13 mouse cellular contexts compared by ENCODE assay signal in the genomic region with DNA sequence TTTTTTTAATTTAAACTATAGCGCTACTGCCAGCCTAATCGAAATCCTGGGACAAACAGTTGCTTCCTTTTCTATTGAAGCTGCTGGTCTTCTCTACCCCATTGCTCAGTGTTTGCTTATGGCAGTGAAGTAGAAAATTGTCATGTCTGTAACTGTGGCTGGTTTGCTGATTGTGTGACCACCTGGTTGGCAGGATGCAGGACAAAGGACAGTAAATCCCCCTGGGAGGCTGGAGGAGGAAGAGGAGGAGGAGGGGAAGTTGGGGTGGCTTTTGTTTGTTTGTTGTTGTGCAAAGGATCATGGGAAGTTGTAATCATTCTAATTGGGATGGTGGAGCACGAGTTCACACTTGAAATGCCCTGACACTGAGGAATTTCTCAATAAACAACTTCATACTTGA. TPM values are rescaled to one million over a fixed set of nuclear protein-coding genes. Genes with fewer than 3 reads are reported as not detected.
DNase-seq lines count a peak whose midpoint lies in the region; ATAC-seq lines count a peak whose summit lies in the region.
"Had no signal": no experiment of that assay in that cellular context is flagged by ENCODE, and none has a peak within 500 bp of the region (broad histone marks: within the 10 kb centered on the region; RNA-seq: fewer than 3 reads in every experiment).

No protein-coding gene starts in this region.

- DNase-seq in heart, adult 11 months = peak; percentile 95
- no peak for DNase-seq in frontal cortex, postnatal 10 days (ENCODE audit: low spot score in 2 of 2)
- DNase-seq in layer of hippocampus, adult 9-11 months = no peak
- DNase-seq: adrenal gland, postnatal 14 days; B cell, adult 2 months; cerebellum, adult 2 months; liver, embryonic 13.5 days had no signal

- H3K36me3 ChIP-seq in heart, embryonic 12.5 days = no peaks in the 10 kb centered on the region
- no peaks in the 10 kb centered on the region for H3K36me3 ChIP-seq in megakaryocyte, embryonic 14.5 days (replicated peaks; ENCODE audit: low read length)
- H3K36me3 ChIP-seq in heart, embryonic 13.5 days = no peaks in the 10 kb centered on the region
- no peaks in the 10 kb centered on the region for H3K36me3 ChIP-seq in neural tube, embryonic 13.5 days
- H3K36me3 ChIP-seq: forebrain, embryonic 15.5 days; liver, embryonic 13.5 days had no signal

- H3K9me3 ChIP-seq in heart, embryonic 12.5 days (replicated peaks) = no peaks in the 10 kb centered on the region
- H3K9me3 ChIP-seq in megakaryocyte, embryonic 14.5 days = peaks cover 2% of the 10 kb centered on the region
- no peaks in the 10 kb centered on the region for H3K9me3 ChIP-seq in heart, embryonic 13.5 days
- H3K9me3 ChIP-seq in neural tube, embryonic 13.5 days = no peaks in the 10 kb centered on the region
- H3K9me3 ChIP-seq: forebrain, embryonic 15.5 days; liver, embryonic 13.5 days had no signal

- H3K4me2 ChIP-seq in heart, embryonic 12.5 days = no peak overlapping the region
- H3K4me2 ChIP-seq in heart, embryonic 13.5 days = 0 out of 2 replicates have a peak overlapping the region, but pooled peaks have one; percentile 28
- 0 out of 2 replicates have a peak overlapping the region, but pooled peaks have one; percentile 9 for H3K4me2 ChIP-seq in neural tube, embryonic 13.5 days
- H3K4me2 ChIP-seq: forebrain, embryonic 15.5 days; liver, embryonic 13.5 days had no signal

- 17% methylated on average over 3 of the region's 3 CpGs for WGBS in heart, embryonic 12.5 days
- 47% methylated on average over 3 of the region's 3 CpGs for WGBS in heart, embryonic 13.5 days
- under 1% methylated on average over 3 of the region's 3 CpGs for WGBS in neural tube, embryonic 13.5 days

- H3K4me1 ChIP-seq in heart, embryonic 12.5 days (replicated peaks) = peaks cover 15% of the 10 kb centered on the region
- H3K4me1 ChIP-seq in megakaryocyte, embryonic 14.5 days = peaks cover 50% of the 10 kb centered on the region
- peaks cover 16% of the 10 kb centered on the region for H3K4me1 ChIP-seq in heart, embryonic 13.5 days
- H3K4me1 ChIP-seq in neural tube, embryonic 13.5 days (replicated peaks) = peaks cover 19% of the 10 kb centered on the region
- H3K4me1 ChIP-seq: liver, embryonic 13.5 days had no signal

- ATAC-seq in heart, embryonic 12.5 days (ENCODE audit: insufficient number of reproducible peaks, low FRiP score) = no peak
- no peak for ATAC-seq in megakaryocyte, adult 5-6 weeks (ENCODE audit: poor library complexity, severe bottlenecking)
- no peak for ATAC-seq in heart, embryonic 13.5 days (ENCODE audit: extremely low read depth, insufficient number of reproducible peaks, low FRiP score, low TSS enrichment)
- ATAC-seq in neural tube, embryonic 13.5 days (ENCODE audit: low read depth) = peak; percentile 57
- ATAC-seq: forebrain, embryonic 15.5 days had no signal

- no peak overlapping the region for H3K9ac ChIP-seq in heart, embryonic 12.5 days
- H3K9ac ChIP-seq in heart, embryonic 13.5 days = 0 out of 2 replicates have a peak overlapping the region, but pooled peaks have one; percentile 28
- no peak overlapping the region for H3K9ac ChIP-seq in neural tube, embryonic 13.5 days
- H3K9ac ChIP-seq: forebrain, embryonic 15.5 days; liver, embryonic 13.5 days had no signal

- H3K4me3 ChIP-seq in heart, embryonic 12.5 days = no peak overlapping the region
- peak overlapping the region; percentile 14 for H3K4me3 ChIP-seq in megakaryocyte, embryonic 14.5 days (replicated peaks)
- H3K4me3 ChIP-seq in heart, embryonic 13.5 days = no peak overlapping the region
- H3K4me3 ChIP-seq in neural tube, embryonic 13.5 days = no peak overlapping the region
- H3K4me3 ChIP-seq: forebrain, embryonic 15.5 days; liver, embryonic 13.5 days had no signal

- no peak overlapping the region for H3K27ac ChIP-seq in heart, embryonic 12.5 days (ENCODE audit: poor library complexity, severe bottlenecking)
- H3K27ac ChIP-seq in heart, embryonic 13.5 days (replicated peaks) = peak overlapping the region; percentile 12; the same call in 1 of the 2 replicates
- H3K27ac ChIP-seq in neural tube, embryonic 13.5 days (replicated peaks) = peak overlapping the region; percentile 46; the same call in 1 of the 2 replicates
- H3K27ac ChIP-seq: forebrain, embryonic 15.5 days; liver, embryonic 13.5 days had no signal

- H3K27me3 ChIP-seq in heart, embryonic 12.5 days (replicated peaks) = peaks cover 9% of the 10 kb centered on the region; the same call in 1 of the 2 replicates
- H3K27me3 ChIP-seq in megakaryocyte, embryonic 14.5 days (replicated peaks) = no peaks in the 10 kb centered on the region
- H3K27me3 ChIP-seq in heart, embryonic 13.5 days (replicated peaks) = peaks cover 17% of the 10 kb centered on the region
- H3K27me3 ChIP-seq in neural tube, embryonic 13.5 days = peaks cover 3% of the 10 kb centered on the region; the same call in 1 of the 2 replicates
- H3K27me3 ChIP-seq: forebrain, embryonic 15.5 days had no signal

RNA-seq across cellular contexts. Expression of gene Hes1, which starts 38.8 kb away (rescaled TPM):
- 32.7 and 34.7 TPM in 2 replicates for polyA plus RNA-seq in heart, embryonic 12.5 days (2016; fragmentation: Nextera tagmentation; extraction: Ambion mirVana)
- 35.1 and 50.8 TPM in 2 replicates for polyA plus RNA-seq in megakaryocyte, embryonic 14.5 days (2012; ENCODE audit: insufficient read depth, low replicate concordance)
- total RNA-seq in megakaryocyte, adult 5-6 weeks (2015) = 0.60 and 0.71 TPM in 2 replicates
- 0.18 and 0.49 TPM in 2 replicates for total RNA-seq in megakaryocyte, adult 5-6 weeks (2017)
- 19.9 and 21.4 TPM in 2 replicates for polyA plus RNA-seq in heart, embryonic 13.5 days (2015; fragmentation: Nextera tagmentation; extraction: Ambion mirVana)
- 19.4 and 25.5 TPM in 2 replicates for polyA plus RNA-seq in neural tube, embryonic 13.5 days (2015; fragmentation: Nextera tagmentation; extraction: Ambion mirVana)
